Mouse (Mus musculus): ENCODE measurements around the gene Fam49a. TPM values are rescaled to one million over a fixed set of nuclear protein-coding genes. Genes with fewer than 3 reads are reported as not detected.

The Fam49a gene
- polyA plus RNA-seq (2016; fragmentation: Nextera tagmentation; extraction: Ambion mirVana) = 6.3 and 6.4 TPM in 2 replicates

DNA sequence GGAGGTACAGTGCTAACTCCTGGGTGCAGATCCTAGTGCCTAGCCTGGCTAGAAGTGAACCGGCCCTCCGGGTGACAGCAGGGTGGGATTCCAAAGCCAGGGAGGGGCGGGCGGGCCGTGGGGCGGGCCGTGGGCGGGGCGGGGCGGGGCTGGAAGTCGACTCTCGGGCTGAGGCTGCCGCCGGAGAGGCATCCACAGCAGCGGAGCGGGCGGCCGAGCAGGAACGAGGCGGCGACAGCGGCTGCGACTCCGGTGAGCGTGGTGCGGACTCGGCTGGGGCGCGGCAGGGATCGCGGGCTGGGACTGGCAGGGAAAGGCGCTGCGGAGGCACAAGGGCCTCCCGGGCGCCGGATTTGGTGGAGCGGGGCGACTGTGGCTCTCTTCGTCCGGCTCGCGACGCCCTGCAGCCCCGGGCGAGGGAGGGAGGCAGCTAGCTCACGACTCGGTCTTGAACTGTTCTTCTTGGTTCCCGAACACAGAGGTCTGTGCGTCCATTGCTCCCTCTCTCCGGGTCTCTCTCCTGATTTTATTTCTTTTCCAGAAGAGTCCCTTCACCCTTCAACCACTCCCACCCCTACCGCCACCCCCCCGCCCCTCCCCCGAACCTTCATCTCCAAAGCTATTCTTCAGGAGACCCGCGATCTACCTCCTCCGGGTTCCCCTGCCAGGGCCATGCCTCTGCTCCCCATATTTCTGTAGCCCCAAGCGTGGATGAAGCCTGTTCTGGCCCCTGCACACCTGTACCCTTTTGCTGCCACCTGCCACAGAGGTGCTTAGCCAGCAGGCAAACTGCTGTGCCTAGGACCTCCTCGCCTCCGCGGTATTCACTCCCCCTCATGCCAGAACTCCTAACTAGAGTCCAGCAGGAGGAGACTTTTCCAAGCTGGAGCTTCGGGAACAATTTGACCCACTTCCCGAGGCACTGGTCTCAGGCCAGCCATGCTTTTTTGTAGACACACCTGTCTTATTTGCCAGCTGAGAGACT, at the start of gene Fam49a:
TSS of gene Fam49a (plus strand) at position 153 of the 985 bp plus-strand sequence.
- WGBS = under 1% methylated on average over 62 of the region's 62 CpGs
- Histone ChIP-seq H3K4me1 (peaks cover 26% of the 10 kb centered on the region), H3K4me3 (peak within 1 kb of the TSS; percentile 72), H3K27ac (replicated peaks) (peak within 1 kb of the TSS; percentile 85), H3K9me3 (no peaks in the 10 kb centered on the region), H3K27me3 (replicated peaks; ENCODE audit: low read depth, poor library complexity, severe bottlenecking) (peaks cover 26% of the 10 kb centered on the region), H3K36me3 (replicated peaks) (no peaks in the 10 kb centered on the region)
- DNase-seq (ENCODE audit: low spot score) = peak; percentile 88

DNA sequence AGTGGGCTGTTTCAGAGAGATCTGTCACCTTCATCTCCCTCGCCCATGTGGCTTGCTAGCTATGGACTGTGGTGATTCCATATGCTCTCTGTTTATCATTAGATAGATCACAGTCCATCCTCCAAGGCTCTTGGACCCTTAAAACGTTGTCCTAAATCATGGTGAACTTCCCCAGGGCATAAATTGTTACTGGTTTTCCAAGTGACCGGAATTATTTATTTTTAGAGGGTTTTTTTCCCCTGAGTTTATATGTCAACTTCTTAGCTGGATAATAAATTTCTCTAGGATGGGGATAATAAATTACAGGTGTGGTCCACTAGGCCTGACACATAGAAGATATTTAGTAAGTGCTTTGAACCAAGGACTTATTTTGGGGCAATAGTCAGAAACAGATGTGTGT, 48.4 kb upstream of the Fam49a start:
- no peak overlapping the region for H3K4me3 ChIP-seq
- H3K9me3 ChIP-seq = no peaks in the 10 kb centered on the region
- no peak for DNase-seq (ENCODE audit: low spot score)
- no peak overlapping the region for H3K27ac ChIP-seq (replicated peaks)
- WGBS = 63% methylated on average over 3 of the region's 3 CpGs
- no peaks in the 10 kb centered on the region for H3K27me3 ChIP-seq (replicated peaks; ENCODE audit: low read depth, poor library complexity, severe bottlenecking)
- no peaks in the 10 kb centered on the region for H3K4me1 ChIP-seq
- no peaks in the 10 kb centered on the region for H3K36me3 ChIP-seq (replicated peaks)

DNA sequence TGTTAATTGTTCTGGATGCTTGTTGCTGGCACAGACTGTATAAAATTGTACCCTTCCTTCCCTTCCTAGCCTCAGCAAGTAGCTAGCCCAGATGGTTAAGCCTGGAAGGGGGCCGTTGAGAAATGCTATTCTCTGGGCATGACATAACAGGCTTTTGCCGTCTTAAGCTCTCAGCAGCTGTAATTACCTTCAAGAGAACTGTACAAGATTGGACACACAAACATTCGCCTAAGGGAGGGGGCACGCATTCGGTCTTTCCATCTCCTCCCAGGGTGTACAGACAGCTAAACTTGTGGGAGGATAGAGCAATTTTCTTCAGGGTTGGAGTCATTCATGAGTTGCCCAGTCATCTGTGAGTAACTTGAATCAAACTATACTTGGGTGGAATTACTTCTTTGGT, 43.0 kb upstream of the Fam49a start:
- no peak for DNase-seq (ENCODE audit: low spot score)
- 80% methylated on average over 5 of the region's 5 CpGs for WGBS

DNA sequence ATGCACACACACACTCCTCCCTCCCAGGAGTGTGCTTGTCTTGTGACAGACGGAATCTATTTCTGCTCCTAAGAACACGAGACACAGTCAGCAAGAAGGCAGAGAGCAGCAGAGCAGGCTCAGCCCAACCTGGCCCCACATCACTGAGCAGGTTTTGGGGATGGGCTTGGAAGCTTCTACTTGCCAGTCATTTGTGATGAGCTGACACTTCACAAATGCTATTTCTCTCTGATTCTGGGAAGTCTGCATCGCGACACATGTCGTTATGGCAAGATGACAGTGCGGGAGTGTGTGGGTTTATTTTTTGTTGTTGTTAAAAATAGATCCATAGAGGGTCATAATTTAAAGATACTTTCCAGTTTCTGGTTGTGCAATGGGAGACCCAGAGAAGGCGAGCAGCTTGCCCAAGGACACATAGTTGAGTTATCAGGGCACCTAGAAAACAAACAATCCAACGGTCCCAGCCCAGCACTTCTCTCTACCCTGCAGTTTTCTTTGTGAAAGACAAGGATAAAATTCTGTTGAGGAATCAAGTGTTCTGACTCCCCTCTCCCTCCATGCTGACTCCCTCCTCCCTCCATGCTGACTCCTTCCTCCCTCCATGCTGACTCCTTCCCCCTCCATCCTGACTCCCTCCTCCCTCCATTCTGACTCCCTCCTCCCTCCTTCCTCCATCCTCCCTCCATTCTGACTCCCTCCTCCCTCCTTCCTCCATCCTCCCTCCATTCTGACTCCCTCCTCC, 41.0 kb upstream of the Fam49a start:
- H3K27ac ChIP-seq (replicated peaks) = no peak overlapping the region
- no peak overlapping the region for H3K4me3 ChIP-seq
- H3K36me3 ChIP-seq (replicated peaks) = no peaks in the 10 kb centered on the region
- H3K27me3 ChIP-seq (replicated peaks; ENCODE audit: low read depth, poor library complexity, severe bottlenecking) = no peaks in the 10 kb centered on the region
- no peak for DNase-seq (ENCODE audit: low spot score)
- no peaks in the 10 kb centered on the region for H3K4me1 ChIP-seq
- no peaks in the 10 kb centered on the region for H3K9me3 ChIP-seq
- WGBS = 81% methylated on average over 8 of the region's 8 CpGs

More for the DNA sequence above, 43.0 kb upstream of the Fam49a start:
- Histone ChIP-seq H3K27ac (replicated peaks) (no peak overlapping the region), H3K9me3 (no peaks in the 10 kb centered on the region), H3K4me1 (no peaks in the 10 kb centered on the region), H3K27me3 (replicated peaks; ENCODE audit: low read depth, poor library complexity, severe bottlenecking) (no peaks in the 10 kb centered on the region), H3K36me3 (replicated peaks) (no peaks in the 10 kb centered on the region), H3K4me3 (no peak overlapping the region)

DNA sequence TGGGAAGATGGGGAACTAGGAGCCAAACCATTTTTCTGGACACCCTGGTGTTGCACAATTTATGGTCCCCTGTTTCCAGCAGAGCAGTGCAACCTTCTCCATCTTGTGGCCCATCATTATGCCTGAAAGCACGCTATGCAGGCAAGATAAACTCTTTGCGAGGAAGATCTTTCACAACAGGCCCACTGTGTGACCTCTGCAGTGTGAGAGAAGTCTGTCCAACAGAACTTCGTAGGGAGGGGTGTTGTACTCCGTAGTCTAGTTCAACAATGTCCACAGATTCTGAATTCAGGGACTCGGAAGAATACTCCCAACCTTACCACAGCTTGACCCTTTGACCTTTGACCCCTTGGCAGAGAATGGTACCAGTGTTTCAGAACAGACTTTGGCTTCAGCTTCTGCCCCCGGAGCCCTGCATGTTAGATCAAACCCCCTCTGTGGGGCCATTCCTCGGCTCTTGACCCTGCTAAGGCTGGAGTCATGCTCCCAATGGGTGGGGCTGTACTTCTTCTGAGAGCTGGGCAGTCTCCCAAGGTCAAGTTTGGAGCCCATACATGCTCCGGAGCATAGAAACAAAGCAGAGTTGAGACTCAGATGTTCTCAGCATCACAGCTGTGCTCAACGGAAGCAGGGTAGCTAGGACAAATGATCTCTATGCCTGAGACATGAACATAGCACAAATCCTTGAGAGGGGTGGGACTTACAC, 39.2 kb upstream of the Fam49a start:
- Histone ChIP-seq H3K4me1 (no peaks in the 10 kb centered on the region), H3K27ac (replicated peaks) (no peak overlapping the region), H3K27me3 (replicated peaks; ENCODE audit: low read depth, poor library complexity, severe bottlenecking) (no peaks in the 10 kb centered on the region), H3K9me3 (no peaks in the 10 kb centered on the region), H3K4me3 (no peak overlapping the region), H3K36me3 (replicated peaks) (no peaks in the 10 kb centered on the region)
- no peak for DNase-seq (ENCODE audit: low spot score)
- 47% methylated on average over 9 of the region's 9 CpGs for WGBS

DNA sequence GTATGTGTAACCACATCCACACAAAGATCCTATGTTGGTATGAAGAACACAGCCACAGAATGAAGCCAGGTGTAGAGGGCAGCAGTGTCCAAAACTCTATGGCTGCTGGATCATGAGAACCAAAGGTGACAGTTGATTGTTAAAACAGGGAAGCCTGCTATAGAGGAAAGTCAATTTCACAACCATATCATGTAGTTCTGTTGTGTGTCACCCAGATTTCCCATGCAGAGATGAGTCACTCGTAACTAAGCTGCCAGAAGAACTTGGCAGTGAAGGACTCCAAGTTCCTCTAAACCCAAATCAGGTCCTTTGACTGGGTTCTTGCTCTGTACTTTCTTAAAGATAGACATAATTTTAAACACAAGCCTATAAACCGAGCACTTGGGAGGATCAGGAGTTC, 38.6 kb upstream of the Fam49a start:
- no peak overlapping the region for H3K27ac ChIP-seq (replicated peaks)
- no peaks in the 10 kb centered on the region for H3K36me3 ChIP-seq (replicated peaks)
- no peak for DNase-seq (ENCODE audit: low spot score)
- no peaks in the 10 kb centered on the region for H3K9me3 ChIP-seq
- H3K4me3 ChIP-seq = no peak overlapping the region
- no peaks in the 10 kb centered on the region for H3K27me3 ChIP-seq (replicated peaks; ENCODE audit: low read depth, poor library complexity, severe bottlenecking)
- 91% methylated on average over 2 of the region's 2 CpGs for WGBS
- no peaks in the 10 kb centered on the region for H3K4me1 ChIP-seq

DNA sequence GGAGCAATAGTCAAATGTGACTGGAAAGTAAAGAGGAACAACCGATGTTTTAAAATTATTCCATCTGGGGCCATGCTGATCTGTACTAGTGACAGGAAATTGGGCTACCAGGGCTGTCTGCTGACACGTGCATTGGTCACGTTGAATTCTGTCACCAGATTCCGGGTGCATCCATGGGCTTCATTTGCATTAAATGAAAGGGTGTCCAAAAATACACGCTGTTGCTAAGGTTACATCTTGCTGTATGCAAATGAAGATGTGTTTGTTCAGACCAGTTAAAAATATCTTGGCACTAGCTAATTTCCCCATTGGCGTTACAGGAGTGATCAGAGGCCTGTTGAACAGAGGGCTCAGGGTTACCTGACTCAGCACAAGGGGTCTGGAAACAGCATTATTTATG, 36.2 kb upstream of the Fam49a start:
- Histone ChIP-seq H3K4me1 (no peaks in the 10 kb centered on the region), H3K4me3 (no peak overlapping the region), H3K36me3 (replicated peaks) (no peaks in the 10 kb centered on the region), H3K27ac (replicated peaks) (no peak overlapping the region), H3K27me3 (replicated peaks; ENCODE audit: low read depth, poor library complexity, severe bottlenecking) (no peaks in the 10 kb centered on the region), H3K9me3 (no peaks in the 10 kb centered on the region)
- WGBS = 85% methylated on average over 6 of the region's 6 CpGs
- no peak for DNase-seq (ENCODE audit: low spot score)

DNA sequence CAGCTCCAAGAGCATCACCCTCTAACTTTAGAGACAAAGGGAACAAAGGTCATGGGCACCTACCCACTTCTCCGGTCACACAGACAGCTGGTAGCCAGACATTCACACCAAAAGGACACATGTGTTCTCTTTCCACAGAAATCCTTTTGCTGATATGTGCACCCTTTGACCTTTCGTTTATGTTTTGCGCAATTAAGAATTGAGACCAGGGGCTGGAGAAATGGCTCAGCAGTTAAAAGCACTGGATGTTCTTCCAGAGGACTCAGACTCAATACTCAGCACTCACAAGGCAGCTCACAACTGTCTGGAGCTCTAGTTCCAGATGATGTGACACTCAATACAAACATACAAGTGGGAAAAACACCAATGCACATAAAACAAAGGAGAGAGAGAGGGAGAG, 34.3 kb upstream of the Fam49a start:
- H3K36me3 ChIP-seq (replicated peaks) = no peaks in the 10 kb centered on the region
- no peak overlapping the region for H3K4me3 ChIP-seq
- no peaks in the 10 kb centered on the region for H3K4me1 ChIP-seq
- H3K9me3 ChIP-seq = no peaks in the 10 kb centered on the region
- no peak overlapping the region for H3K27ac ChIP-seq (replicated peaks)
- no peaks in the 10 kb centered on the region for H3K27me3 ChIP-seq (replicated peaks; ENCODE audit: low read depth, poor library complexity, severe bottlenecking)
- WGBS = 73% methylated on average over 3 of the region's 3 CpGs
- DNase-seq (ENCODE audit: low spot score) = no peak

DNA sequence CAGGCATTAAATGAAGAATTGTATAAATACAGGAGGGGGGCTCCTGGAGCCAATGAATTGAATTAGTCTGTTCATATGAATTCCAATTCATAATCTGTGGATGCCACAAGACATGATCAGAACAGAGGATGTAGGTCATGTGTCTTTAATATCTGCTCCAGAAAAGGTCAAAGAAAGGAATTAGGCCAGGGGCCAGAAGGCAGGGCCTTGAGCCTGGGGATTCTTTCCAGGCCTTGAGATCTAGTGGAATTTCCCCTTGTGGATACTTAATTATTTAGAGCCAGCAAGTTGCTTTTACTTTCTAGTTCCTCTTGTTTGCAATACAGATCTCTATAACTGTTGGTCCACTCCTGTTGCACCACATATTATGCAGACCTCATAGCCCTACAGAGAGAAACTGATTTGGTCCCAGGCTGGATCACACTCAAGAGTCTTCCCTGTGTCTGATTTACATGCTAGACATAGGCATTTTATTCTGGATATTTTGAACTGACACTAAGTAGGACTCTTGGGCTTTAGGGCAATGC, 31.8 kb upstream of the Fam49a start:
- H3K4me3 ChIP-seq = no peak overlapping the region
- no peaks in the 10 kb centered on the region for H3K27me3 ChIP-seq (replicated peaks; ENCODE audit: low read depth, poor library complexity, severe bottlenecking)
- H3K27ac ChIP-seq (replicated peaks) = no peak overlapping the region
- no peaks in the 10 kb centered on the region for H3K36me3 ChIP-seq (replicated peaks)
- no peaks in the 10 kb centered on the region for H3K9me3 ChIP-seq
- DNase-seq (ENCODE audit: low spot score) = no peak
- H3K4me1 ChIP-seq = no peaks in the 10 kb centered on the region

DNA sequence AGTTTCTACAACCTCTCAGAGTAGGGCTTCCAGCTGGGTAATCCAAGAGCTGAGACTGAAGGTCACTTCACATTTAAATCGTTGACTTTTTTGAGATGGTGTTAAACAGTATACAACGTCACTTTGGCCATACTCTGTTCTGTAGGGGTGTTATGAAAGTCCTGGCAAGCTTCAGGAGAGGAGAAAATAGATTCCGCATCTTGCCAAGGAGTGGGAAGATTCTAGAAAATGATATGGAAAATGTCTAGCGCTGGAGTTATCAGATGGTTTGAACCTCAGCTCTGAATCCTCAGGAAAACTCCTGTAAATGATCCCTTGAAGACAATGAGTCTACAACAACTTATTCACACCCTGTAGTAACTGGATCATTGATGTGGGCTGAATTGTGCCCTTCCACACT, 29.8 kb upstream of the Fam49a start:
- WGBS = 82% methylated on average over 4 of the region's 4 CpGs
- no peak for DNase-seq (ENCODE audit: low spot score)
- Histone ChIP-seq H3K4me3 (no peak overlapping the region), H3K36me3 (replicated peaks) (no peaks in the 10 kb centered on the region), H3K4me1 (peaks cover 3% of the 10 kb centered on the region; the same call in 1 of the 2 replicates), H3K9me3 (no peaks in the 10 kb centered on the region), H3K27ac (replicated peaks) (no peak overlapping the region), H3K27me3 (replicated peaks; ENCODE audit: low read depth, poor library complexity, severe bottlenecking) (no peaks in the 10 kb centered on the region)

DNA sequence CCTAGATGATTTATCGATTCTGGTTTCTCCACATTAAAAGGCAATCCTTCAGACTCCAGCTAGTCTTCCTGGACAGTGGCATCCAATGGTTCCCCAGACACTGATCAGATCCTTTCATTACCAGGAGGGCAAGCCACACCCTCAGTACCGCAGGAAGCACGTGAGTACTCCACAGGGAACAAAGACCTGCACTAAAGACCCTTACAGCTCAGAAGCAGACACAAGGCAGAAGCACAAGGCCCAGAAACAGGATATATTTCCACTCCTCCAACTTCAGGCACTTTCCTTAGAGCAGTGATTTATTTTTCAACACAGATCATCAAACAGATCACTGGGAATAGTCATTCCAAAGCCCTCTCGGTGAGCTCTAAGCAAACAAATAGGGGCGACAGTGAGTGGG, 25.0 kb upstream of the Fam49a start:
- Histone ChIP-seq H3K9me3 (no peaks in the 10 kb centered on the region), H3K4me1 (peaks cover 3% of the 10 kb centered on the region; the same call in 1 of the 2 replicates), H3K4me3 (no peak overlapping the region), H3K36me3 (replicated peaks) (no peaks in the 10 kb centered on the region), H3K27ac (replicated peaks) (no peak overlapping the region), H3K27me3 (replicated peaks; ENCODE audit: low read depth, poor library complexity, severe bottlenecking) (no peaks in the 10 kb centered on the region)
- WGBS = 50% methylated on average over 5 of the region's 5 CpGs
- DNase-seq (ENCODE audit: low spot score) = no peak

DNA sequence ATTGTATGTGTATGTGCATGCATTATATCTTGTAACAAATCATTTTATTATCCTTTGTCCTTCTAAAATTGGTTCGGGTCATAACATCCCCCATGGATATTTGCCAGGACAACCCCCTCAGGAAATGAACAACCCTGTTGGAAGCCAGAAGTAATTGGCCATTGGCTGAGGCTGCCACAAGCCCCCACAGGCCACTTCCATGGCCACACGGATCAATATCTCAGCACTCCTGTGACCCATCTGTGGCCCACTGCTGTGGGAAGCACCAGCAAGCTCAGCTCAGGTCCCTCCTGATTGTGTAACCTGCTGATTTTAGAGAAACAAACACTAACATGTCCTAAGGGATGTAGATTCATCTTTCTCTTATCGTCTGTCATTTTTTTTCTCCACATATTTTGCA, 22.4 kb upstream of the Fam49a start:
- no peaks in the 10 kb centered on the region for H3K9me3 ChIP-seq
- H3K4me1 ChIP-seq = peaks cover 8% of the 10 kb centered on the region
- WGBS = 69% methylated on average over 3 of the region's 3 CpGs
- no peak overlapping the region for H3K27ac ChIP-seq (replicated peaks)
- no peak overlapping the region for H3K4me3 ChIP-seq
- H3K36me3 ChIP-seq (replicated peaks) = no peaks in the 10 kb centered on the region
- DNase-seq (ENCODE audit: low spot score) = no peak
- no peaks in the 10 kb centered on the region for H3K27me3 ChIP-seq (replicated peaks; ENCODE audit: low read depth, poor library complexity, severe bottlenecking)

All from embryonic facial prominence, embryonic 10.5 days (tissue).